Mouse (Mus musculus): ENCODE data around the gene Alox5ap. TPM values are rescaled to one million over a fixed set of nuclear protein-coding genes. Genes with fewer than 3 reads are reported as not detected.

The Alox5ap gene
- polyA plus RNA-seq, 1 experiment from 2014 or later, result 4.9 TPM

- H3K27ac ChIP-seq (ENCODE audit: low read depth, low read length), result no peak overlapping the region
- H3K4me3 ChIP-seq (ENCODE audit: low read depth, low read length), result no peak overlapping the region
- H3K9me3 ChIP-seq (ENCODE audit: control insufficient read depth), result no peaks in the 10 kb centered on the region
- H3K4me1 ChIP-seq (replicated peaks; ENCODE audit: control insufficient read depth, insufficient read depth, low read length), result no peaks in the 10 kb centered on the region
- H3K27me3 ChIP-seq (replicated peaks; ENCODE audit: control insufficient read depth, insufficient read depth, low read length), result no peaks in the 10 kb centered on the region
- no peak overlapping the region for H3K4me2 ChIP-seq (replicated peaks; ENCODE audit: low read depth)
- no peak overlapping the region for H3K9ac ChIP-seq (ENCODE audit: low read depth, low read length)
- 84% methylated on average over 8 of the region's 8 CpGs for WGBS
- TF ChIP-seq CTCF (IDR thresholded peaks at IDR 0.05; ENCODE audit: low read depth), result no peak
- no peaks in the 10 kb centered on the region for H3K36me3 ChIP-seq (ENCODE audit: control insufficient read depth, insufficient read depth)
- no peak for ATAC-seq
Measured at GRCm38 (mm10) chr5:149333941-149334698, 69.6 kb downstream of the Alox5ap start.

- TF ChIP-seq CTCF (IDR thresholded peaks at IDR 0.05; ENCODE audit: low read depth), result peak; percentile 15; the same call in 1 of the 2 replicates
- Histone ChIP-seq H3K36me3 (ENCODE audit: control insufficient read depth, insufficient read depth) (no peaks in the 10 kb centered on the region), H3K4me2 (replicated peaks; ENCODE audit: low read depth) (no peak overlapping the region), H3K27me3 (replicated peaks; ENCODE audit: control insufficient read depth, insufficient read depth, low read length) (no peaks in the 10 kb centered on the region), H3K4me3 (ENCODE audit: low read depth, low read length) (no peak overlapping the region), H3K4me1 (replicated peaks; ENCODE audit: control insufficient read depth, insufficient read depth, low read length) (no peaks in the 10 kb centered on the region), H3K9me3 (ENCODE audit: control insufficient read depth) (no peaks in the 10 kb centered on the region), H3K27ac (ENCODE audit: low read depth, low read length) (no peak overlapping the region), H3K9ac (ENCODE audit: low read depth, low read length) (no peak overlapping the region)
- 91% methylated on average over 12 of the region's 12 CpGs for WGBS
- no peak for ATAC-seq
Measured at GRCm38 (mm10) chr5:149335009-149335408, 70.4 kb downstream of the Alox5ap start.

GRCm38 (mm10) chr5:149335563-149336238, 71.1 kb downstream of the Alox5ap start:
- Histone ChIP-seq H3K9ac (ENCODE audit: low read depth, low read length) (no peak overlapping the region), H3K27me3 (replicated peaks; ENCODE audit: control insufficient read depth, insufficient read depth, low read length) (no peaks in the 10 kb centered on the region), H3K4me1 (replicated peaks; ENCODE audit: control insufficient read depth, insufficient read depth, low read length) (no peaks in the 10 kb centered on the region), H3K36me3 (ENCODE audit: control insufficient read depth, insufficient read depth) (no peaks in the 10 kb centered on the region), H3K9me3 (ENCODE audit: control insufficient read depth) (no peaks in the 10 kb centered on the region), H3K27ac (ENCODE audit: low read depth, low read length) (no peak overlapping the region), H3K4me2 (replicated peaks; ENCODE audit: low read depth) (no peak overlapping the region), H3K4me3 (ENCODE audit: low read depth, low read length) (no peak overlapping the region)
- WGBS, result 48% methylated on average over 21 of the region's 21 CpGs
- ATAC-seq, result peak; percentile 65
- TF ChIP-seq CTCF (IDR thresholded peaks at IDR 0.05; ENCODE audit: low read depth), result peak; percentile 96

GRCm38 (mm10) chr5:149337148-149337547, 72.6 kb downstream of the Alox5ap start:
- H3K9ac ChIP-seq (ENCODE audit: low read depth, low read length), result no peak overlapping the region
- no peak overlapping the region for H3K4me2 ChIP-seq (replicated peaks; ENCODE audit: low read depth)
- H3K36me3 ChIP-seq (ENCODE audit: control insufficient read depth, insufficient read depth), result no peaks in the 10 kb centered on the region
- H3K4me1 ChIP-seq (replicated peaks; ENCODE audit: control insufficient read depth, insufficient read depth, low read length), result no peaks in the 10 kb centered on the region
- H3K27me3 ChIP-seq (replicated peaks; ENCODE audit: control insufficient read depth, insufficient read depth, low read length), result no peaks in the 10 kb centered on the region
- no peaks in the 10 kb centered on the region for H3K9me3 ChIP-seq (ENCODE audit: control insufficient read depth)
- 91% methylated on average over 10 of the region's 10 CpGs for WGBS
- no peak for TF ChIP-seq CTCF (IDR thresholded peaks at IDR 0.05; ENCODE audit: low read depth)
- no peak overlapping the region for H3K27ac ChIP-seq (ENCODE audit: low read depth, low read length)
- no peak overlapping the region for H3K4me3 ChIP-seq (ENCODE audit: low read depth, low read length)
- no peak for ATAC-seq

Small RNA genes lying within 50 kb of the gene (microRNA-seq; reads per million reads assigned to microRNA genes)
- gene Gm24105, result not detected

Other genes with a start within 250 kb of the Alox5ap start
- 16.9 and 17.5 TPM in 2 replicates for gene Uspl1, start 80.4 kb upstream of the Alox5ap start, polyA plus RNA-seq (2015; fragmentation: Nextera tagmentation; extraction: Ambion mirVana)
- 516 and 565 TPM in 2 replicates for gene Hmgb1, start 80.3 kb upstream of the Alox5ap start, polyA plus RNA-seq (2015; fragmentation: Nextera tagmentation; extraction: Ambion mirVana)
- gene Medag, start 147.0 kb downstream of the Alox5ap start, polyA plus RNA-seq (2015; fragmentation: Nextera tagmentation; extraction: Ambion mirVana), result 1.6 and 2.2 TPM in 2 replicates
- gene Tex26, start 174.9 kb downstream of the Alox5ap start, polyA plus RNA-seq (2015; fragmentation: Nextera tagmentation; extraction: Ambion mirVana), result 0.24 and 0.38 TPM in 2 replicates

Data from intestine, postnatal 0 days (tissue).